Mouse (Mus musculus): ENCODE results near the gene Gm42674.

The Gm42674 gene

GRCm38 (mm10) chr3:90601486-90602110, at the start of gene Gm42674:
TSS of gene Gm42674 (plus strand) at chr3:90601904.
- TF ChIP-seq GATA4 (IDR thresholded peaks at IDR 0.05; ENCODE audit: insufficient replicate concordance, low read length): no peak

- no peak for TF ChIP-seq GATA4 (IDR thresholded peaks at IDR 0.05; ENCODE audit: insufficient replicate concordance, low read length)
Measured at GRCm38 (mm10) chr3:90552231-90552630, 49.5 kb upstream of the Gm42674 start.

- TF ChIP-seq GATA4 (IDR thresholded peaks at IDR 0.05; ENCODE audit: insufficient replicate concordance, low read length): no peak
Measured at GRCm38 (mm10) chr3:90555954-90556353, 45.8 kb upstream of the Gm42674 start.

- no peak for TF ChIP-seq GATA4 (IDR thresholded peaks at IDR 0.05; ENCODE audit: insufficient replicate concordance, low read length)
Measured at GRCm38 (mm10) chr3:90560008-90560628, 41.6 kb upstream of the Gm42674 start, which contains the start of gene S100a3. TSS of gene S100a3 (plus strand) at chr3:90560578.

- TF ChIP-seq GATA4 (IDR thresholded peaks at IDR 0.05; ENCODE audit: insufficient replicate concordance, low read length): no peak
Measured at GRCm38 (mm10) chr3:90574691-90575090, 27.0 kb upstream of the Gm42674 start.

GRCm38 (mm10) chr3:90575320-90575719, 26.4 kb upstream of the Gm42674 start:
- no peak for TF ChIP-seq GATA4 (IDR thresholded peaks at IDR 0.05; ENCODE audit: insufficient replicate concordance, low read length)

GRCm38 (mm10) chr3:90576351-90577001, 25.2 kb upstream of the Gm42674 start:
- TF ChIP-seq GATA4 (IDR thresholded peaks at IDR 0.05; ENCODE audit: insufficient replicate concordance, low read length): no peak

- no peak for TF ChIP-seq GATA4 (IDR thresholded peaks at IDR 0.05; ENCODE audit: insufficient replicate concordance, low read length)
Measured at GRCm38 (mm10) chr3:90579433-90579832, 22.3 kb upstream of the Gm42674 start.

- TF ChIP-seq GATA4 (IDR thresholded peaks at IDR 0.05; ENCODE audit: insufficient replicate concordance, low read length): no peak
Measured at GRCm38 (mm10) chr3:90581141-90581540, 20.6 kb upstream of the Gm42674 start.

- no peak for TF ChIP-seq GATA4 (IDR thresholded peaks at IDR 0.05; ENCODE audit: insufficient replicate concordance, low read length)
Measured at GRCm38 (mm10) chr3:90582156-90582555, 19.5 kb upstream of the Gm42674 start.

GRCm38 (mm10) chr3:90582556-90582955, 19.1 kb upstream of the Gm42674 start:
- TF ChIP-seq GATA4 (IDR thresholded peaks at IDR 0.05; ENCODE audit: insufficient replicate concordance, low read length): no peak

- no peak for TF ChIP-seq GATA4 (IDR thresholded peaks at IDR 0.05; ENCODE audit: insufficient replicate concordance, low read length)
Measured at GRCm38 (mm10) chr3:90583893-90584292, 17.8 kb upstream of the Gm42674 start.

- TF ChIP-seq GATA4 (IDR thresholded peaks at IDR 0.05; ENCODE audit: insufficient replicate concordance, low read length): no peak
Measured at GRCm38 (mm10) chr3:90585595-90585994, 16.1 kb upstream of the Gm42674 start.

- TF ChIP-seq GATA4 (IDR thresholded peaks at IDR 0.05; ENCODE audit: insufficient replicate concordance, low read length): no peak
Measured at GRCm38 (mm10) chr3:90586016-90586643, 15.6 kb upstream of the Gm42674 start.

- TF ChIP-seq GATA4 (IDR thresholded peaks at IDR 0.05; ENCODE audit: insufficient replicate concordance, low read length): no peak
Measured at GRCm38 (mm10) chr3:90586906-90587305, 14.8 kb upstream of the Gm42674 start.

All from liver, adult (tissue).